Mouse (Mus musculus): ENCODE measurements around the gene A730049H05Rik.

The A730049H05Rik gene

GRCm38 (mm10) chr6:92816311-92816751 is at the start of gene A730049H05Rik:
A730049H05Rik (plus strand) TSS chr6:92816478.
- in situ Hi-C loops (cut with MboI, MseI): no loop called here

DNA sequence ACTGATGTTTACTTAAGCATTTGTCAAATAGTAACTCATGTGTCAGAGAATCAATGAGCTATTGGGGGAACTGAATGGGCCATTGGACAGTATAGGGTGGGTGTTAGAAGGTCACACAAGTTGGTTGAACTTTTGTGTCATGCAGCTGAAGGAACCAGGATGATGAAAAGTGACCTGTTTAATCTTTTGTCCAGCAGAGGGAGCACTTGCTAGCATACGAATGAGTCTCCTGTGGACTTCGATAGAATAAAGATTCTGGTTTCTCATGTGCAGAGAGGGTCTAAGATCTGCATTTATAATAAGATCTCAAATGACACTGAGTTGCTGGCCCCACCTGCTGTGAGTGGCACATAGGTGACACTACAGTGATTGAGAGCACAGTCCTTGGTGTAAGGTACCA is 39.9 kb upstream of the A730049H05Rik start:
- in situ Hi-C loops (cut with MboI, MseI): loop anchor here (25.0 kb wide), 3 partner anchors 1211 to 1661 kb away; no protein-coding TSS in a partner anchor

DNA sequence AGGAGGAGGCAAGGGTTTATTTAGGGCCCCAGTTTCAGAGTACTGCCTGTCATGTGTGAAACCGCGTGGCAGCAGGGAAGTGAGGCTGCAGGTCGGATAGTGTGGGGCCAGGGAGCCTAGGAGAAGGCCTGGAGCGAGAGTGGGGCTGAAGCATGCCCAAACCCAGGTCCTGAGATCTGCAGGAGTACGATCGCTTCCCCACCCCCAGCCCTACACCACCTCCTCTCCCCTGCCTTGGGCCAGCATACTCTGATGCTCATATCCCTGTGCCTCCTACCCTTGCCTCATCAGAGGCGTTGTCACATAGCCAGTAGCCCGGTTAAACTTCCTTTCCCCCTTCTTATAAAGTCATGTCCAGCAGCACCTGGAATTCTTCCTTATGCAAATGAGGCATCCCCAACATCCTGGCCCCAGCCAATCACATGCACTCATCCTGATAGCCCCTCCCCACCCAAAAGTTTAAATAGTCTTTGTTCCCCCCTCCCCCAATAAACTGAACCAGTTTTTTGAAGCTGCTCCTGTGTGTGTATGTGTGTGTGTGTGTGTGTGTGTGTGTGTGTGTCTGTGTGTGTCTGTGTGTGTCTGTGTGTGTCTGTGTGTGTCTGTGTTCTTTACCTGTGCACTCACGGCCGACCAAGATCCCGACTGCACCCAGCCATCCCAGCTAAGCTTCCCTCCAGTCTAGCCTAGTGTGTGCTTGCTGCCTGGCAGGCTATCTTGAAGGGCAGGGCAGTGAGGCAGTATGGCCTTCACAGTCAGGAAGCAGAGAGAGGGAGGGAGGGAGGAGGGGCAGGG is 36.9 kb upstream of the A730049H05Rik start:
- in situ Hi-C loops (cut with MboI, MseI): loop anchor here (25.0 kb wide), 3 partner anchors 1208 to 1658 kb away; no protein-coding TSS in a partner anchor

DNA sequence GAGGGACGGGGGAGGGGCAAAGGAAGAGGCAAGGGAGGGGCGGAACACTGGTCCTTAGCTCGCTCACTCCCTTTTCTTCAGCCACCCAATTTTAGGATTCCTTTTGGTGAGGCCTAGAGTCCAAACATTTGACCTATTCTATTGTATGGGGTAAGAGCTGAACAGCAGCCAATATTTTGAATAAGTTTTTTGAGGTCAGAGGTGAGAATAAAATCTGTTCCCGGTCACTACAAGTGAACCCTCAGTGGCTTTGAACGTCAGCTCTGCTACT is 36.4 kb upstream of the A730049H05Rik start:
- in situ Hi-C loops (cut with MboI, MseI): loop anchor here (25.0 kb wide), 3 partner anchors 1207 to 1657 kb away; no protein-coding TSS in a partner anchor

DNA sequence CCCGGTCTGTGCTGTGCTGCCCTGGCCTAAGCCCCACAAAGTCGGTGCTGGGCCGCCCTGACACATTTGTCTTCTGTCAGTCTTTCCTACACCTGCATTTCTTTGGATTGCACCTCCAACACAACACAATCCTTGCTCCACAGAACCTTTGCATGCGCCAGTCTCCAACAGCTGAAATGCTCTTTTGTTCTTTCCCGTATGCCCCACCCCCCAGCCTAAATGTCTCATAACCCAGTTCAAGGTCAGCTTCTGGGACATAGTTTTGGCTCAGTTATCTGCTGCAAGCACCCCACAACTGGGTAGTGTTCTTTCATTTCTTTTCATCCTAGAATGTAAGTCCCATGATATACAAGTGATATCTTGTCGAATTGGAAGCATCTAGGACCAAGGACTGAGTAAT is 34.8 kb upstream of the A730049H05Rik start:
- in situ Hi-C loops (cut with MboI, MseI): loop anchor here (25.0 kb wide), 3 partner anchors 1206 to 1656 kb away; no protein-coding TSS in a partner anchor

- in situ Hi-C loops (cut with MboI, MseI): loop anchor here (5.0 to 25.0 kb wide), 4 partner anchors 1203 to 1668 kb away; no protein-coding TSS in a partner anchor
These were observed 31.5 kb upstream of the A730049H05Rik start for GRCm38 (mm10) chr6:92784782-92785181.

GRCm38 (mm10) chr6:92786701-92787375 is 29.4 kb upstream of the A730049H05Rik start:
- in situ Hi-C loops (cut with MboI, MseI): loop anchor here (5.0 to 25.0 kb wide), 4 partner anchors 1200 to 1665 kb away; no protein-coding TSS in a partner anchor

GRCm38 (mm10) chr6:92787376-92787712 is 28.9 kb upstream of the A730049H05Rik start:
- in situ Hi-C loops (cut with MboI, MseI): loop anchor here (5.0 to 25.0 kb wide), 4 partner anchors 1200 to 1665 kb away; no protein-coding TSS in a partner anchor

DNA sequence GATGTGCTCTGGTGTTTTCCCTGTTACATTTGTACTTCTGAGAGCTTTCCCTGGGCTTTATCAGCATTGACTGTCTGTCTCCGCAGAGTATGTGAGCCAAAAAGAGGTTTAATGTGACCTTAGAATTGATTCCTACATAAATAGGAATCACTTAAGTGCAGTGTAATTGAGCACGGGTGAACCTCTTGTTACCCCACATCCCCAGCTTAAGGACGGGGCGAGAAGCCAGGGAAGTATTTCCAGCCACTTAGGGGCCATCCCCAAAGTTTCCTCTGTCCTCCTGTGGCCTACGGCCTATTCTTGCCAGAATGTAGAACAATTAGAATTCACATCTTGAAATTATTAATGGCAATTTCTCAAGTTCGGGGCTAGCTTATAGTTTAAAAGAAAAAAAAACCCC is 22.5 kb upstream of the A730049H05Rik start:
- in situ Hi-C loops (cut with MboI, MseI): loop anchor here (25.0 kb wide), 3 partner anchors 1193 to 1643 kb away; no protein-coding TSS in a partner anchor

DNA sequence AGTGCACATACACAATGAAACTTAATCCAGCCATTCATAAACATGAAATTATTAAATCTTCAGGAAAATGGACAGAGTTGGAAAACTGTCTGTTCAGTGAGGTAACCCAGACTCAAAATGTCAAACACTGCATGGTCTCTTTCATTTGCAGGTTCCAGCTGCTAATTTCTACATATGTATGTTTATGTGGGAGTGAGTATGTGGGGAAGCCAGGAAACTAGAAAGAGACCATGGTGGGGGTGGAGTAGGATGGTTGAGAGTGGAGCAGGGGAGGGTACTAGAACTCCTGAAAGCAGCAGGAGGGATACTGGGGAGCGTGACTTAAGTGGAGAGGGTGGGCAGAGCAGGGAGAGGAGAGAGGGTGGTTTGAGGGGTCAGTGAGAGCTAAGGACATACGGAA is 14.8 kb upstream of the A730049H05Rik start:
- in situ Hi-C loops (cut with MboI, MseI): no loop called here

DNA sequence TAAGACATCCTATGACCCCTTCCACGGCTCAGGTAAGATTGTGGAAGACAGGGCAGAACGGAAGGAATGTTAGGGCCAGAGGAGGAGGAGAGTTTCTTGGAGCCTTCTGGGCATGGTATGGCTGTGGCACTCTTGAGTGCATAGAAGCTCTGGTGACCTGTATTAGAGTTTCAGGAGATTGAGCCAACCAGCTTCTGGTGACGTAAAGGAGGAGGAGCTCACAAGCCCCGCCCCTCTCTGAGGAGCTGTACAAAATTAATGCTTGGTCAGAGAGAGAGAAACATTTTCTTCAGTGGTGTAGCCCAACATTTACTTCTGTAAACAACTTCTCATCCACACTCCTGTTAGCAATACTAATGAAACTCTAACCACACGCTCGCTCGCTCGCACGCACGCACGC is 13.9 kb upstream of the A730049H05Rik start:
- in situ Hi-C loops (cut with MboI, MseI): no loop called here

- in situ Hi-C loops (cut with MboI, MseI): no loop called here
These were observed 13.1 kb upstream of the A730049H05Rik start for GRCm38 (mm10) chr6:92803213-92803612.

DNA sequence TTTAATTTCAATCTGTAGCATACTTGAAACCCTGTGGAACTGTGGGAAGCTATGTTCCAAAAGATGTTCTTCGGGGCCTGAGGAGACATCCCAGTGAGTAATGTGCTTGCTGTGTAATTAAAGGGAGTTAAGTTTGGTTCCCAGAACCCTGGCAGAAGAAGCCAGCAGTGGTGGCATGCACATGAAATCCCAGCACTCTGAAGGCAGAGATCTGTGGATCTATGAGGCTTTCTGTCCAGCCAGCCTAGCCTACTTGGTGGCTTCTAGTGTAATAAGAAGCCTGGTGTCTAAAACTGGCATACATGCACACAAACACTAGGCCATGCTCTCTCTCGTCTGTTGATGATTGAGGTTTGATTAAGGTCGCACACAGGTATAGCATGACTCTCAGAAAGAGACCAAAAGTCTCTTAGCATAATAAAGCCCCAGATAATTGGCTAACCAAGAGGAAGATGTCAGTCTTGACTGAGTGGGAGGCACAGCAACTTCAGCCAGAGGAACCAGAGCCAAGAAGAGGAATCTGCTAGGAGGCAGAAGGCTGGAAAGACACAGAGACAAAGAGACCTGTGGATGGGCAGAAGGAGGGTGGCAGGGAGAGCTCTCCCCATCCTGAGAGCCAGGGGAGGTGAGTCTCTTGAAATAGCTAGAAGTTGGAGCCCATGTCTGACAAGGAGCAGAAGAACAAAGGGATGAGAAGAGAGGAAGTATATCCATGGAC is 11.9 kb upstream of the A730049H05Rik start:
- in situ Hi-C loops (cut with MboI, MseI): no loop called here

- in situ Hi-C loops (cut with MboI, MseI): no loop called here
These were observed 6.5 kb upstream of the A730049H05Rik start for GRCm38 (mm10) chr6:92809818-92810217.

DNA sequence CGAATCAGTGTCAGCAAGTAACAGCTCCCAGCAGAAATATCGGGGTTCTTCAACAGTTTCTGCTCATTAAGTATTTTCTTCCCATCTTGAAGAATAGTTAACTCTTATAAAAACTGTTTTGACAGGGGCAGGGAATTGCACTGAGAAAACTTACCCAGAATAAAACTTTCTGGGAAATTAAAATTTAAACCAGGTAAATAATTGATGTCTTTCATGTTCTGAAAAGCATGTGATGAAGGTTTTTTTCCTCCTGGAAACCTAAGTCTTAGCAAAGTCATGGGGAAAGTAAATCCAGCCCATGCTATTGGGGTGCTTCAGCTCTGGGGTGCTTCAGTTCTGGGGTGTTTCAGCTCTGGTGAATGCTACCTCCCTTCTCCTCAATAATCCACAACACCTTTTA is 5.7 kb upstream of the A730049H05Rik start:
- in situ Hi-C loops (cut with MboI, MseI): no loop called here

GRCm38 (mm10) chr6:92811566-92811965 is 4.7 kb upstream of the A730049H05Rik start:
- in situ Hi-C loops (cut with MboI, MseI): no loop called here

GRCm38 (mm10) chr6:92812702-92813370 is 3.4 kb upstream of the A730049H05Rik start:
- in situ Hi-C loops (cut with MboI, MseI): no loop called here

GRCm38 (mm10) chr6:92817661-92818060 is 1.4 kb downstream of the A730049H05Rik start:
- in situ Hi-C loops (cut with MboI, MseI): no loop called here

DNA sequence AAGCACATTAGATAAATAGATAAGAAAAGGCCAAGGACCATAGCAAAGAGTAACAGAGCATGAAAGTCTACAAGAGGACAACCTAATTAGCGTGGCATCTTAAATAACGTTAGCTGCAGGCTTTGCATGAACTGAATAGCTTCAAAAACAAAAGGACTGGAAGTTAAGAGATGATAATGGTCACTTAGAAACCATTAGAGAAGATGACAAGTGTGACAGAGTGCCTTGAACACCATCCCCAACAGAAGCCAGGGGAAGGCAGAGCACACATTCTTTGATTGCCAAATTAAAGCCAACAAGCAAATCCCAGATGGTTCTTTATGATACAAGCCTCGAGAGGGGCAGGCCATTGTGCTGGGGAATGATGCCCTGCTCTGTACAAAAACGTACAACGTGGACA is 5.3 kb downstream of the A730049H05Rik start:
- in situ Hi-C loops (cut with MboI, MseI): no loop called here

DNA sequence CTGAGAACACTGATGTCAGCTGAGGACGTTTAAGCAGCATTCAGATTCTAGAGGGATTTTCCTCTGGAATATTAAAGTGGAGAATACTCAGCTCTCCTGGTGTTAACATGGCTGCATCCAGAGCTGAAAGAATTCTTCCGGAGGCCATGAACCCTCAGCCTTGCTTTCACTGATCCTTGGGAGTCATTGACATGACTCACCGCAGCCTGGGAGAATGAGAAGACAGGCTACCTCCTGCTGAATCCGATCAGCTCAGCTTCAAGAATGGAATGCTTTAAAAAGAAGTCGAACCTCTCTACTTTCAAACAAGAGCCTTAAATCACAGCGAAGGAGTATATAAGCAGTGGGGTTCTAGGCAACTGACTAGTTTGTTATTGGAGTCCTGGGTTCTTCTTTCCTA is 5.7 kb downstream of the A730049H05Rik start:
- in situ Hi-C loops (cut with MboI, MseI): no loop called here

GRCm38 (mm10) chr6:92823991-92824390 is 7.7 kb downstream of the A730049H05Rik start:
- in situ Hi-C loops (cut with MboI, MseI): no loop called here
